Mouse (Mus musculus): ENCODE data around the gene Cfap161.

The Cfap161 gene

GRCm38 (mm10) chr7:83810141-83811100, 15.7 kb upstream of the Cfap161 start:
- TF ChIP-seq GATA4 (IDR thresholded peaks at IDR 0.05; ENCODE audit: insufficient replicate concordance, low read length), result peak; percentile 68; the same call in 1 of the 2 replicates

GRCm38 (mm10) chr7:83809715-83810114, 15.0 kb upstream of the Cfap161 start:
- no peak for TF ChIP-seq GATA4 (IDR thresholded peaks at IDR 0.05; ENCODE audit: insufficient replicate concordance, low read length)

DNA sequence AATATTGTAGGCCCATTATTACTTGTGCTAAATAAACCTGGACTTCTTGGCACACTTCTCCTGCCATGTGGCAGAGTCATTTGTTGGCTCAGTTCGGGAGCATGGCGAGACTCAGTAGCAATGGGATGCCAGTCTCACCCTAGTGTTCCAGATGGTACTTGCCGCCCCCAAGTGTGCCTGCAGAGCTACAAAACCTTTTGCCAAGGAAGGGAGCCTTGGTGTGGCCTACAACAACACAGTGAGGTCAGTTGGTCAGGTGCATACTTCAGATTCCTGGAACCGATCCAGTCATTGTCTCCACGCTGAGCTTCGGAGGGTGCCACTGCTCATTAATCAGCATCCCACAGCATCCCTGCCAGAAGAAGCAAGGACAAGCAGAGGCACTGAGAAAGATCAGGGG, 14.4 kb upstream of the Cfap161 start:
- no peak for TF ChIP-seq GATA4 (IDR thresholded peaks at IDR 0.05; ENCODE audit: insufficient replicate concordance, low read length)

- TF ChIP-seq GATA4 (IDR thresholded peaks at IDR 0.05; ENCODE audit: insufficient replicate concordance, low read length), result no peak; the same call in 1 of the 2 replicates
Observed at GRCm38 (mm10) chr7:83806934-83807333, 12.3 kb upstream of the Cfap161 start.

DNA sequence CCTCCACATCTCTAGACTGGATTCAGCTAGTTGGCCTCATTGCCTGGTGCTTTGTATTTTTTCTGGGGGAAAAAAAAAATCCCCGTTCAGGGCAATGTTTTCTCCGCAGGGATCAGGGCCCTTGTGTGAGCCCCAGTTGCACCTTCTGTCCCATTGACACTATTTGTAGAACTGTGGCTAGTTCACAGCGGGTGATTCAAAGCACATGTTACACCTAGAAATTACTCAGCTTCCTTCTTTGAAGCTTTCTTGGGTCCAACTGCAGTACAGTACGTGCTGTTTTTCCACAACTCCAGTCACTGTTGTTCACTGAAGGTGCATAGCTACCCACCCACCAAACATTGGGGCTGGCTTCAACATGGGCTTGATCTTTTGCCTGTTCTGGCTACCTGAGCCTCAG, 9.1 kb upstream of the Cfap161 start:
- TF ChIP-seq GATA4 (IDR thresholded peaks at IDR 0.05; ENCODE audit: insufficient replicate concordance, low read length), result no peak

DNA sequence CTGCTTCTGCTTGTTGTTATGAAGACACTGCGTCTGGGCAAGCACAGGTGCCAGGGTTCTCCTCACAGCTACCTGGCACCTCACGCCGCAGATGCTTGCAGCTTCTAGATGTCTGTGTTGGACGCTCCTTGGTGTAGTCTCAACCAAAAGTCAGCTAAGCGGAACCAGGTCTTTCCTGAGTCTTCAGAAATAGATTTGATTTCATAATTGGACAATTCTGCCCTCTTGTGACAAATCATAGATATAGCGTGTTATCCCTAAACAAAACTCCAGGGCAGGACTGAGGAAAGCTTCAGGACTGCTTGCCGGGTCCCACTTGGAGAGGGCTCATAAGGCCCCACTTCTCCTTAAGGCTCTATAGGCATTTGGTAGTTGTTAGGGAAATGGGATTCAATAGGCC, 7.8 kb upstream of the Cfap161 start:
- no peak for TF ChIP-seq GATA4 (IDR thresholded peaks at IDR 0.05; ENCODE audit: insufficient replicate concordance, low read length)

DNA sequence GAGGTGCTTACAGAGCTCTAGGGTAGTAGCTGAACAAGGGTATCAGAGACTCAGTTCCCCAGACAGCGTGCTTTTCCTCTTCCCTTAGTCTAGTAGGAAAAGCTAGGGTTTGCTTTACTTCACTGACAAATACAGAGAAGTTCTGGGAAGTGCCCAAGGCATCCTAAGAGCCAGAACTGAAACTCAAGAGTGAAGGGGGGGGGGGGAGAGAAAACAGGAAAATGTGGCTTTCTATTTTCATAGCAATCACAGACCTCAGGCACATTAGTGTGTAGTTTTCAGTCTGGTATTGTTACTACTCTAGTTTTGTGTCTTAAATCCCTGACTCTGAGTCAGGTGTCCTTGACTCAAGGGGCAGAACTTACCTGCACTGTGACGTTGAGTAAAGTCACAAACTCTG, 7.3 kb upstream of the Cfap161 start:
- TF ChIP-seq GATA4 (IDR thresholded peaks at IDR 0.05; ENCODE audit: insufficient replicate concordance, low read length), result no peak

GRCm38 (mm10) chr7:83801483-83801875, 6.8 kb upstream of the Cfap161 start:
- TF ChIP-seq GATA4 (IDR thresholded peaks at IDR 0.05; ENCODE audit: insufficient replicate concordance, low read length), result no peak

DNA sequence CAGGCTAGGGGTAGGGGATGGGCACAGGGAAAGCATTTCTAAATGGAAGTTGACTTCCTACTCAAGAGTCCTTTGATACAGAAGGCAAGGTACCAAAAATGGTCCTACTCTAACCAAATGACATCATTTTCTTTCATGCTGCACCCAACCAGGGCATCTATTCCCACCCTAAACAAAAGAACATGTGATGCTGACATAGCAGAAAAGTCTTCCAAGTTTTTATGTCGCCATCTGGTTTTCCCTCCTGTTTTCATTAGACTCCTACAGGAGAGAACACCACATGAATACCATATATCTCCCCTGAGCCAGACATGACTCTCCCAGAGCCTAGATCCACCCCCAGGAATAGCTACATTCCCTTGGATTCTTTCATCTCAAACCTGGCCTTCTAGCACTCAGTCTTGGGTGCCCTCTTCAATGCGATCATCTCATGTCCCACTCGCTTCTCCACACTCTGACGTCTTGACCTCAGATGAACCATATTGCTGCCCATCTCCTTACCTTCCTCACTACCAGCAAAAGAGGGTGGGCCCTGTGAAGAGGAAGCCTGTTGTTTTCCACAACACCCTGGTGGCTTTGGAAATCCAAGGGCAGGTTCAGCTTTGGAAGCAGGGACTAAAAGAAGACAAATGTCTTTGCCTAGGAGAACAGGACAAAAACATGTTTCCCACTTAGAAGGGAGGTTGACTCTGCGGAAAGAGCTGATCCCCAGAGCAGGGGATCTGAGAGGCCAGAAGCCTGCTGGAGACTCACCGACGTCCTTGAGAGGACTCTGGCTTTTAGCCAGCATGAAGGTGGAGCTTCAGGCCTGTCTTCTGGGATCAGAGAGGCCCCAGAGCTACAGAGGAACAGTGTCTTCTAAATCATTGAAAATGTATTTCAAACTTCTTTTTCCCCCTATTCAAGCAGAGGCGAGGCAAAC, 6.1 kb upstream of the Cfap161 start:
- no peak for TF ChIP-seq GATA4 (IDR thresholded peaks at IDR 0.05; ENCODE audit: insufficient replicate concordance, low read length)

DNA sequence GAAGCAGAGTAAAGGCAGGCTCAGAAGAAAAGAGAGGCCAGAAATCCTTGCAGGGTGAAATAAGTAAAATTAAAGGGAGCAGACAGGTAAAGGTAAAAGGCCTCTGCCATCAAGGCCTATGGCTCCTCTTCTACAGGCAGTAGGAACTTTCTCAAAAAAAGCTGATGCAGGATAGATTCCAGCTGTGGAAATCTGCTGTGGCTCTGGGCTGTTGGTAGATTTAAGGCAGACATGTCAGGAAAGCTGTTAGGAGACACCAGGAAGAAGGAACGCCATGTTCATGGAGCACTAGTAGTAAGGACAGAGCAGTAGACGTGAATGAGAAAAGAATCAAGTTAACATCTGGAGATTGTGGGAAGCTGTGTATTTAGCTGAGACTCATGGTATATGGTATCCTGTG, 5.4 kb upstream of the Cfap161 start:
- no peak for TF ChIP-seq GATA4 (IDR thresholded peaks at IDR 0.05; ENCODE audit: insufficient replicate concordance, low read length)

- no peak for TF ChIP-seq GATA4 (IDR thresholded peaks at IDR 0.05; ENCODE audit: insufficient replicate concordance, low read length)
Observed at GRCm38 (mm10) chr7:83798004-83798403, 3.3 kb upstream of the Cfap161 start.

DNA sequence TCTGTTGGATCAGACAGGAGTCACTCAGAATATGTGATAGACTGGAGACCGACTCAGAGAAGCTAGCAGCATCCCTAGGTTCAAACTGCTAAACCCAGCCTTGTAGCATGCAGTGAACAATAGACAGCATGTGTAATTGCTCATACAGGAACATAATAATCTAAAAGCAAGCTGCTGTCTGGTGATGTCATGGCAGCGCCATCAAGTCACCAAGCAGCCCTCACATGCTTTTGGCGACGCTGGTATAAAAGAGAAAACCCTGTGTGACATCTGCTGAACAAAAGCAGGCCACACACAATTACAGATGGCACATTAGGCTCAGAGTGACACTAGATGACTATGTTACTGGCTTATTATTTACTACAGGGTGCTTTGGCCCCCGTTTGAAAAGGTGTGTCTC, 1.5 kb upstream of the Cfap161 start:
- no peak for TF ChIP-seq GATA4 (IDR thresholded peaks at IDR 0.05; ENCODE audit: insufficient replicate concordance, low read length)

GRCm38 (mm10) chr7:83794006-83794683, 535 bp downstream of the Cfap161 start:
- TF ChIP-seq GATA4 (IDR thresholded peaks at IDR 0.05; ENCODE audit: insufficient replicate concordance, low read length), result no peak

- no peak for TF ChIP-seq GATA4 (IDR thresholded peaks at IDR 0.05; ENCODE audit: insufficient replicate concordance, low read length)
Observed at GRCm38 (mm10) chr7:83780881-83781280, 13.8 kb downstream of the Cfap161 start.

DNA sequence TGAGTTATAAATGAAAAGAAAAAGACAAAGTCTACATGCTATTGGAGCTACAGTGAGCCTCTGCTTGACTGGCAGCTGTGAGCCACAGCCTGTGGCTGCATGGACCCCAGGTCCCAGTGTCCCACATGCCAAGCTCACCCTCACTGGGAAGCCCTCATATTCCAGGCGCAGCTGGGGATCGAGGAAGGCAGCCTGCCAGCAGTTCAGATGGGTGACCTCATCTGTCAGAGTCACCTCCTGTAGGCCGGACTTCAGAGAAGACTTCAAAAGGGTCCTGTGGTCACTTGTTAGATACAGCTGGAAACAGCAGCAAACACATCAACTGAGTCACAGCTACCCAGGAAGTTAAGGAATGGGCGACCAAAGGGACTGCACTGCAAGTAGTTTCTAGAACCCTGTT, 14.7 kb downstream of the Cfap161 start:
- TF ChIP-seq GATA4 (IDR thresholded peaks at IDR 0.05; ENCODE audit: insufficient replicate concordance, low read length), result no peak

Data from liver, adult (tissue).